Comparison of ENCODE assay signal across 30 mouse cellular contexts in genomic region chr2:117825088-117825487, GRCm38 (mm10).
DNase-seq lines count a peak whose midpoint lies in the region; ATAC-seq and TF ChIP-seq lines count a peak whose summit lies in the region.
"Had no signal": no experiment of that assay in that cellular context is flagged by ENCODE, and none has a peak within 500 bp of the region (broad histone marks: within the 10 kb centered on the region; RNA-seq: fewer than 3 reads in every experiment).

No protein-coding gene starts in this region.

- H3K27ac ChIP-seq in heart, embryonic 13.5 days (replicated peaks): peak overlapping the region; percentile 32; the same call in 1 of the 2 replicates
- no peak overlapping the region for H3K27ac ChIP-seq in heart, embryonic 12.5 days (ENCODE audit: poor library complexity, severe bottlenecking)
- H3K27ac ChIP-seq in lung, embryonic 14.5 days (ENCODE audit: low read depth): no peak overlapping the region
- H3K27ac ChIP-seq: embryonic facial prominence, embryonic 15.5 days; forebrain, embryonic 12.5 days; forebrain, embryonic 15.5 days; heart, adult 2 months; heart, embryonic 10.5 days; hindbrain, embryonic 10.5 days; hindbrain, embryonic 13.5 days; intestine, embryonic 15.5 days had no signal

- no peak for TF ChIP-seq CTCF in lung, embryonic 14.5 days (IDR thresholded peaks at IDR 0.05; ENCODE audit: low read depth)

- no peak overlapping the region for H3K4me3 ChIP-seq in heart, embryonic 13.5 days
- H3K4me3 ChIP-seq in heart, embryonic 12.5 days: no peak overlapping the region
- no peak overlapping the region for H3K4me3 ChIP-seq in lung, embryonic 14.5 days (ENCODE audit: low read depth, low read length)
- H3K4me3 ChIP-seq: embryonic facial prominence, embryonic 15.5 days; erythroblast, embryonic 14.5 days; forebrain, embryonic 12.5 days; forebrain, embryonic 15.5 days; heart, adult 2 months; heart, embryonic 10.5 days; hindbrain, embryonic 10.5 days; hindbrain, embryonic 13.5 days; intestine, embryonic 15.5 days had no signal

- H3K27me3 ChIP-seq in heart, embryonic 13.5 days (replicated peaks): no peaks in the 10 kb centered on the region
- no peaks in the 10 kb centered on the region for H3K27me3 ChIP-seq in heart, embryonic 12.5 days (replicated peaks)
- H3K27me3 ChIP-seq in lung, embryonic 14.5 days (ENCODE audit: insufficient read depth, low read length): no peaks in the 10 kb centered on the region
- H3K27me3 ChIP-seq: CH12.LX; embryonic facial prominence, embryonic 15.5 days; forebrain, embryonic 12.5 days; forebrain, embryonic 15.5 days; hindbrain, embryonic 13.5 days; intestine, embryonic 15.5 days had no signal

- H3K9me3 ChIP-seq in heart, embryonic 13.5 days: no peaks in the 10 kb centered on the region
- H3K9me3 ChIP-seq in heart, embryonic 12.5 days (replicated peaks): no peaks in the 10 kb centered on the region
- H3K9me3 ChIP-seq in lung, embryonic 14.5 days (ENCODE audit: low read depth, low read length): no peaks in the 10 kb centered on the region
- H3K9me3 ChIP-seq: embryonic facial prominence, embryonic 15.5 days; forebrain, embryonic 12.5 days; forebrain, embryonic 15.5 days; heart, embryonic 10.5 days; hindbrain, embryonic 10.5 days; hindbrain, embryonic 13.5 days; intestine, embryonic 15.5 days had no signal

- 22% methylated on average over 8 of the region's 8 CpGs for WGBS in heart, embryonic 13.5 days
- 28% methylated on average over 8 of the region's 8 CpGs for whole genome bisulfite sequencing in heart, embryonic 12.5 days
- whole genome bisulfite sequencing in lung, embryonic 14.5 days: 52% methylated on average over 8 of the region's 8 CpGs

- H3K36me3 ChIP-seq in heart, embryonic 13.5 days: no peaks in the 10 kb centered on the region
- no peaks in the 10 kb centered on the region for H3K36me3 ChIP-seq in heart, embryonic 12.5 days
- H3K36me3 ChIP-seq in lung, embryonic 14.5 days (ENCODE audit: insufficient read depth): no peaks in the 10 kb centered on the region
- H3K36me3 ChIP-seq: embryonic facial prominence, embryonic 15.5 days; forebrain, embryonic 12.5 days; forebrain, embryonic 15.5 days; G1E; heart, embryonic 10.5 days; hindbrain, embryonic 10.5 days; hindbrain, embryonic 13.5 days; intestine, embryonic 15.5 days had no signal

- ATAC-seq in heart, embryonic 13.5 days (ENCODE audit: extremely low read depth, insufficient number of reproducible peaks, low FRiP score, low TSS enrichment): no peak
- ATAC-seq in heart, embryonic 12.5 days (ENCODE audit: insufficient number of reproducible peaks, low FRiP score): no peak
- no peak for ATAC-seq in lung, embryonic 14.5 days (ENCODE audit: insufficient read depth)
- peak; percentile 91 for ATAC-seq in megakaryocyte-erythroid progenitor cell, adult 5-6 weeks (replicated peaks; ENCODE audit: low FRiP score, low TSS enrichment, poor library complexity, severe bottlenecking)
- ATAC-seq: forebrain, embryonic 15.5 days; hindbrain, embryonic 16.5 days; intestine, embryonic 15.5 days had no signal

- H3K4me1 ChIP-seq in heart, embryonic 13.5 days: peaks cover 26% of the 10 kb centered on the region
- peaks cover 25% of the 10 kb centered on the region for H3K4me1 ChIP-seq in heart, embryonic 12.5 days (replicated peaks)
- 0 out of 2 replicates have a peak, but pooled peaks cover 4% of the 10 kb centered on the region for H3K4me1 ChIP-seq in lung, embryonic 14.5 days (ENCODE audit: insufficient read depth)
- H3K4me1 ChIP-seq: forebrain, embryonic 12.5 days; forebrain, embryonic 15.5 days; hindbrain, embryonic 10.5 days; hindbrain, embryonic 13.5 days; intestine, embryonic 15.5 days had no signal

- H3K4me2 ChIP-seq in heart, embryonic 13.5 days: peak overlapping the region; percentile 20; the same call in 1 of the 2 replicates
- H3K4me2 ChIP-seq in heart, embryonic 12.5 days: no peak overlapping the region
- H3K4me2 ChIP-seq in lung, embryonic 14.5 days: no peak overlapping the region
- H3K4me2 ChIP-seq: embryonic facial prominence, embryonic 15.5 days; forebrain, embryonic 12.5 days; forebrain, embryonic 15.5 days; hindbrain, embryonic 13.5 days; intestine, embryonic 15.5 days had no signal

- no peak overlapping the region for H3K9ac ChIP-seq in heart, embryonic 13.5 days
- no peak overlapping the region for H3K9ac ChIP-seq in heart, embryonic 12.5 days
- H3K9ac ChIP-seq in lung, embryonic 14.5 days: no peak overlapping the region
- H3K9ac ChIP-seq: embryonic facial prominence, embryonic 15.5 days; forebrain, embryonic 12.5 days; forebrain, embryonic 15.5 days; hindbrain, embryonic 13.5 days; intestine, embryonic 15.5 days had no signal

- DNase-seq in cerebellum, postnatal 10 days: peak; percentile 5 to 14
- no peak for DNase-seq in cerebellum, adult 9-10 months
- peak; percentile 35 for DNase-seq in lung, embryonic 14.5 days
- no peak for DNase-seq in lung, postnatal 14 days
- DNase-seq in thymus, adult 18-20 months: no peak
- DNase-seq: adrenal gland, adult 2 months; adrenal gland, postnatal 14 days; B cell, adult 2 months; cerebellum, adult 2 months; embryo, embryonic 11 days; gastrocnemius, postnatal 25 days; heart, adult 2 months; heart, postnatal 10 days; heart, postnatal 36 days; kidney, adult 11 months; kidney, adult 8-10 months had no signal

Comparison
In these comparisons a context has a peak if more than half of its experiments do, and no peak if none do; other contexts are left out.
1. DNase-seq: peak in cerebellum, postnatal 10 days (2 of 2) and lung, embryonic 14.5 days (single experiment); none in cerebellum, adult 9-10 months (single experiment), lung, postnatal 14 days (single experiment) and thymus, adult 18-20 months (0 of 2).